Mouse (Mus musculus): Measurements from ENCODE around the gene Spg11. TPM values are rescaled to one million over a fixed set of nuclear protein-coding genes. Genes with fewer than 3 reads are reported as not detected.
"Not testable (repeated sequence)": the region's sequence is repeated elsewhere in the genome, so short reads cannot be mapped to it uniquely, and the experiment has no call there.

The Spg11 gene
- polyA plus RNA-seq, 1 experiment from 2014 or later, result 9.4 TPM

DNA sequence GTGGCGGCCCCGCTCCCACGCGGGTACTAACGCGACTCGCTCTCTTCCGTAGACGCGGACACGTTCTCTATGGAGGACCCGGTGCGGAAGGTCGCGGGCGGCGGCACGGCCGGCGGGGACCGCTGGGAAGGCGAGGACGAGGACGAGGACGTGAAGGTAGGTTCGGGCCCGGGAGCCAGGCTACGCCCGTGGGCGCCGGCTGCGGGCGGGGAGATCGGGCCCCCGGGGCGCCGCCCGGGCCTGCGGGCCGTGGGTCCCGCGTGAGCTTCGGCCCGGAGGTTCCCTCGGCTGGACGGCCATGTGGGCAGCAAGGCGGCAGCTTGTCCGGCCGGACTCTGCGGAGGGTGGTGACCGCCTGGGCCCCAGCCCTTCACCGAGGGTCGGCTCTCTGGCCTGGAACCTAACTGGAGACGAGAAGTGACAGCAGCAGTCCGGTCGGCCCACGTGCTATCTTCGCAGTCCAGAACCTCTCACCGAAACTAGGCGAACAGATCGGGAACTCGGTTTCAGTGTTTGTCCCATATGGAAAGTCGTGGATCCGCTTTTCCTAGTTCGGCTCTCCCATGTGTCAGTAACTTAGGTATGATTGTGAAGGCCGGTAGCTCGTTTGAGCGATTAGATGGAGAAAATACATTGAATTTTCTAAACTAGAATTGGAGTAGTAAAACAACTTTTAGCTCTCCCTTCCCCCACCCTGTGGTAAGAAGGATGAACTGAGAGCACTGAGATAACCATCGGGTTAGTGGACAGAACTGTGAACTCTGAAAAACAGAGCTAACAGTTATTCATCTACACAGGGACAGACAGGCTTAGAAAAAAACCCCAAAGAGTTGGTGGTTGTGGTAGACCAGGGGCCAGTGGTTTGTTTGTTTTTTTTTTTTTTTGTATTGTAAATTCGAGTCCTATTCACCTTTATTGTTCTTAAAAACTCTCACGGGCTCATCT, 89.2 kb downstream of the Spg11 start:
- H3K4me1 ChIP-seq, result peaks cover 15% of the 10 kb centered on the region
- 1% methylated on average over 58 of the region's 71 CpGs for WGBS
- H3K36me3 ChIP-seq, result peaks cover 13% of the 10 kb centered on the region; the same call in 1 of the 2 replicates
- H3K27ac ChIP-seq, result peak overlapping the region; percentile 85
- H3K9me3 ChIP-seq, result no peaks in the 10 kb centered on the region
- H3K4me2 ChIP-seq (replicated peaks), result peak overlapping the region; percentile 79
- H3K4me3 ChIP-seq, result peak overlapping the region; percentile 98
- H3K9ac ChIP-seq, result peak overlapping the region; percentile 96
- peak; percentile 70 for ATAC-seq (ENCODE audit: low FRiP score, low read depth)
- H3K27me3 ChIP-seq, result no peaks in the 10 kb centered on the region

DNA sequence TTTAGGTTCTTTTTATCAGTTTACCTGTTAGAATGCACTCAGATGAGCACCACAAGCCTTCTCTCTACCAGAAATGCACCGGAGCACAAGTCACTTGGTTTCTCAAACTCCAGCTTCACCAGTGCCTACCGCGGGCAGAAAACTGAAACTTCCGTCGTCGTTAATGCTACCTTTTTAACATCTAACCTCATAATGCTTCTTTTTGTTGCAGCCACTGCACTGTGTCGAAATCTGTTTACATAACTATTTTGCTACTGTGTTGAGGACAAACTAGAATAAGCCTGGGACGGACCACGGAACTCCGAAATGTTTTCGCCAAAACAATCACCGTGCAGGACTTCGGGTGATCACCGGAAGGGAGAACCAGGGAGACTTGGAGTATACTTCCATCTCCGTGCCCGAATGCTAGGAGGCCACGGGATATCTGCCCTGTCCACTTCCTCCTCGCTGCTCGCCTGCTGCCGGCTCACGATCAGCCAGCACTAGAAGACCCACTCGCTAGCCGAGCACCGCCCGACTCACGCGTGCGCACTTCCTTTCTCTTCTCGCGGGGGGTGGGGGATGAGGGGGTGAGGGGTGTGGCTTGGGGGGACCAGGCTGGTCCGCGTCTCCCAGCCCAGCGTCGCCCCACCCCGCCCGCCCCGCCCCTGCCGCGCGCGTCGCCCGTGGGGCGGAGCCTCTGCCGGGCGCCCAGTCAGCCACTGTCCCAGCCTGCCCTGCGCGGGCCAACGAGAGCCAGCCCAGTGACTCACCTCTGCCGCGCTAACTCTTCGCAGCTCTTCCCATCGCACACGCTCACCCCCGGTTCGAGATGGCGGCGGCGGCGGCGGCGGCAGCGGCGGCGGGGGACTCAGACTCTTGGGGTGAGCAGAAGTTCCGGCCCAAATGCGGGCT, 90.1 kb downstream of the Spg11 start, which contains the start of gene Eif3j1:
TSS of gene Eif3j1 (plus strand) at position 685 of the 894 bp plus-strand sequence.
- Histone ChIP-seq H3K4me3 (peak within 1 kb of the TSS; percentile 98), H3K36me3 (peaks cover 11% of the 10 kb centered on the region; the same call in 1 of the 2 replicates), H3K27ac (peak within 1 kb of the TSS; percentile 89), H3K27me3 (no peaks in the 10 kb centered on the region), H3K4me1 (peaks cover 15% of the 10 kb centered on the region), H3K4me2 (replicated peaks) (peak within 1 kb of the TSS; percentile 79), H3K9ac (peak within 1 kb of the TSS; percentile 96), H3K9me3 (no peaks in the 10 kb centered on the region)
- under 1% methylated on average over 43 of the region's 67 CpGs for WGBS
- ATAC-seq (ENCODE audit: low FRiP score, low read depth), result peak; percentile 99

DNA sequence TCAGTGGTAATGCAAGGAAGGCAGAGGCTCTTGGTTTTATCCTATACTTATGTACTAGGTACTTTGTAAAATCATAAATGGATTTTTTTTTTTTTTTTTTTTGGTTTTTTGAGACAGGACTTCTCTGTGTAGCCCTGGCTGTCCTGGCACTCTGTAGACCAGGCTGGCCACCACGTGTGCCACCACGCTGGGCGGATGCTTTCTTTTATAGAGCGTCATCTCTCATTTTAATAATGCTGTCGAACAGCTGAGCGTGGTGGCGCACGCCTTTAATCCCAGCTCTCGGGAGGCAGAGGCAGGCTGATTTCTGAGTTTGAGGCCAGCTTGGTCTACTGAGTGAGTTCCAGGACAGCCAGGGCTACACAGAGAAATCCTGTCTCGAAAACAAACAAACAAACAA, 91.1 kb downstream of the Spg11 start:
- not testable (repeated sequence) for H3K9me3 ChIP-seq; H3K27ac ChIP-seq; H3K36me3 ChIP-seq; H3K27me3 ChIP-seq; H3K4me3 ChIP-seq; ATAC-seq (ENCODE audit: low FRiP score, low read depth)
- 92% methylated on average over 10 of the region's 10 CpGs for WGBS
- H3K4me2 ChIP-seq (replicated peaks), result peak overlapping the region; percentile 66; the same call in 1 of the 2 replicates
- peak overlapping the region; percentile 74; the same call in 1 of the 2 replicates for H3K9ac ChIP-seq
- peaks cover 15% of the 10 kb centered on the region for H3K4me1 ChIP-seq

DNA sequence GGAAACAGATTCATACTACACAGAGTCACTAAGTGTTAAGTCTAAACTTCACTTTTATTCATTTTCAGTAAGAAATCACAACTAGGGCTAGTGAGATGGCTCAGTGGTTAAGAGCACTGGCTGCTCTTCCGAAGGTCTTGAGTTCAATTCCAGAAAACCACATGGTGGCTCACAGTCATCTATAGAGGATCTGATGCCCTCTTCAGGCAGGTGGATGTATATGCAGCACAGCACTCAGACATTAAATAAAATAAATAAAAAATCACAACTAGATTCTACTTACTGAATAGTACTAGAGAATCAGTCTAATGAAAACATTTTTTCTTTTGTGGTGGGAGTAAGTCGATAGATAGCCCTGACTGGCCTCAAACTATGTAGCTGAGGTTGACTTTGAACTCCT, 95.9 kb downstream of the Spg11 start:
- H3K27me3 ChIP-seq, result no peaks in the 10 kb centered on the region
- no peak overlapping the region for H3K4me3 ChIP-seq
- no peak for ATAC-seq (ENCODE audit: low FRiP score, low read depth)
- no peaks in the 10 kb centered on the region for H3K9me3 ChIP-seq
- H3K36me3 ChIP-seq, result no peaks in the 10 kb centered on the region
- no peak overlapping the region for H3K4me2 ChIP-seq (replicated peaks)
- 85% methylated on average over 2 of the region's 2 CpGs for WGBS
- no peak overlapping the region for H3K9ac ChIP-seq
- no peak overlapping the region for H3K27ac ChIP-seq
- no peaks in the 10 kb centered on the region for H3K4me1 ChIP-seq

DNA sequence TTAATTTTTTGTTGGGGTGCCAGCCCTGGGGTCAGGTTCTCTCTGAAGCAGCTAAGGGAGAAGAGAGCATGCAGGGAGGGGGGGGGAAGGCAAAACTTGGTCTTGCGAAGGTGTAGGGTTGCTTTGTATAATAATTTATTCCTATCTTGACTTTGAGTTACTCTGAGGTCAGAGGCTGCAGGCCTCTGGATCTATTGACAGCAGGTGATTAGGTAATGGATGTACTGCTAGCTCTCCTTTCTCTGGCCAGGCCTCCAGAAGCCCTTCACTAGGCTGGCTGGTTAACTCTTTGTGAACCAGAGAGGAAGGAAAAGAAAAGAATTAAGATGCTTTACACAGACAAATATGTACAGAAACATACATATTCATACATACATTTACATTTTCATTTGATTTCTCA, 99.5 kb downstream of the Spg11 start:
- Histone ChIP-seq H3K27me3 (no peaks in the 10 kb centered on the region), H3K9ac (no peak overlapping the region), H3K4me3 (no peak overlapping the region), H3K27ac (no peak overlapping the region), H3K36me3 (peaks cover 16% of the 10 kb centered on the region), H3K9me3 (no peaks in the 10 kb centered on the region), H3K4me2 (replicated peaks) (no peak overlapping the region), H3K4me1 (no peaks in the 10 kb centered on the region)
- ATAC-seq (ENCODE audit: low FRiP score, low read depth), result no peak
- WGBS, result 50% methylated on average over 1 of the region's 1 CpGs

- Histone ChIP-seq H3K4me2 (replicated peaks) (no peak overlapping the region), H3K9me3 (no peaks in the 10 kb centered on the region), H3K36me3 (peaks cover 46% of the 10 kb centered on the region), H3K27ac (no peak overlapping the region), H3K4me1 (peaks cover 3% of the 10 kb centered on the region; the same call in 1 of the 2 replicates), H3K4me3 (no peak overlapping the region), H3K9ac (no peak overlapping the region), H3K27me3 (no peaks in the 10 kb centered on the region)
- WGBS, result 74% methylated on average over 7 of the region's 7 CpGs
- no peak for ATAC-seq (ENCODE audit: low FRiP score, low read depth)
These were observed 106.7 kb downstream of the Spg11 start for GRCm38 (mm10) chr2:122011441-122011840.

DNA sequence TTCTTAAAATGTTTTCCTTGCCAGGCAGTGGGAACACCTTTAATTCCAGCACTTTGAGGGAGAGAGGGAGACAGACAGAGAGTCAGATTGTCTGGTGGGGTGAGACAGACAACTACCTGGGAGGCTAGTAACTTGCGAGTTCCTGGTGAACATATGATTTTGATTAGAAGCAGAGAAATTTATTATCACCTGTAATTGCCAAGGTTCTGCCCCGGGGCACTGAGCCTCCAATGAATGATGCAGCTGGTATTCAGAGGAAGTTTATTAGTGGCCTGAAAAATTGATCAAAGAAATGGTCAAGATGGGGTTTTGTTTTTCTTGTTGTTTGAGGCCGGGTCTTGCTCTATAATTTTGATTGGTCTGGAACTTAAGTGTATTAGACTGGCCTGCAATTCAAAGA, 109.4 kb downstream of the Spg11 start:
- H3K36me3 ChIP-seq, result peaks cover 49% of the 10 kb centered on the region
- no peak overlapping the region for H3K4me3 ChIP-seq
- H3K27me3 ChIP-seq, result no peaks in the 10 kb centered on the region

More for the DNA sequence above, 109.4 kb downstream of the Spg11 start:
- H3K4me1 ChIP-seq, result peaks cover 3% of the 10 kb centered on the region; the same call in 1 of the 2 replicates
- H3K4me2 ChIP-seq (replicated peaks), result no peak overlapping the region
- ATAC-seq (ENCODE audit: low FRiP score, low read depth), result no peak
- no peaks in the 10 kb centered on the region for H3K9me3 ChIP-seq
- no peak overlapping the region for H3K27ac ChIP-seq
- WGBS, result 34% methylated on average over 3 of the region's 3 CpGs
- no peak overlapping the region for H3K9ac ChIP-seq

Small RNA genes lying within 50 kb of the gene (microRNA-seq; reads per million reads assigned to microRNA genes)
- gene Gm47314, result not detected

Other genes starting within 250 kb of the Spg11 start
- 70.1 and 70.8 TPM in 2 replicates for gene Ctdspl2, start 162.4 kb downstream of the Spg11 start, polyA plus RNA-seq (2015; fragmentation: Nextera tagmentation; extraction: Ambion mirVana)
- 0.11 and 0.15 TPM in 2 replicates for gene Mageb3, start 162.3 kb downstream of the Spg11 start, polyA plus RNA-seq (2015; fragmentation: Nextera tagmentation; extraction: Ambion mirVana)
- 12.2 and 12.9 TPM in 2 replicates for gene Eif3j1, start 89.8 kb downstream of the Spg11 start, polyA plus RNA-seq (2015; fragmentation: Nextera tagmentation; extraction: Ambion mirVana)
- 212 and 235 TPM in 2 replicates for gene B2m, start 29.3 kb upstream of the Spg11 start, polyA plus RNA-seq (2015; fragmentation: Nextera tagmentation; extraction: Ambion mirVana)
- gene Trim69, start 42.3 kb upstream of the Spg11 start, polyA plus RNA-seq (2015; fragmentation: Nextera tagmentation; extraction: Ambion mirVana), result 0.14 TPM in 1 of 2 replicates, not detected in the other
- gene Patl2, start 67.8 kb upstream of the Spg11 start, polyA plus RNA-seq (2015; fragmentation: Nextera tagmentation; extraction: Ambion mirVana), result 0.08 TPM in 1 of 2 replicates, not detected in the other
- not detected in 2 replicates for gene Terb2, start 67.9 kb upstream of the Spg11 start, polyA plus RNA-seq (2015; fragmentation: Nextera tagmentation; extraction: Ambion mirVana)
- 22.7 and 22.9 TPM in 2 replicates for gene Sord, start 116.4 kb upstream of the Spg11 start, polyA plus RNA-seq (2015; fragmentation: Nextera tagmentation; extraction: Ambion mirVana)
- 0.03 and 0.08 TPM in 2 replicates for gene Duox2, start 180.1 kb upstream of the Spg11 start, polyA plus RNA-seq (2015; fragmentation: Nextera tagmentation; extraction: Ambion mirVana)
- 0.20 and 0.26 TPM in 2 replicates for gene Duoxa2, start 180.5 kb upstream of the Spg11 start, polyA plus RNA-seq (2015; fragmentation: Nextera tagmentation; extraction: Ambion mirVana)
- 1.7 and 3.5 TPM in 2 replicates for gene Duoxa1, start 195.3 kb upstream of the Spg11 start, polyA plus RNA-seq (2015; fragmentation: Nextera tagmentation; extraction: Ambion mirVana)
- 0.74 and 0.87 TPM in 2 replicates for gene Duox1, start 197.3 kb upstream of the Spg11 start, polyA plus RNA-seq (2015; fragmentation: Nextera tagmentation; extraction: Ambion mirVana)